Mouse (Mus musculus): Measurements from ENCODE around the gene Zfp942.

The Zfp942 gene

GRCm38 (mm10) chr17:21962107-21962907, at the start of gene Zfp942, which contains the start of gene Zfp943:
Gene Zfp942 (minus strand): TSS chr17:21962464.
Gene Zfp943 (plus strand): TSS chr17:21962552.
- peak; percentile 65 for DNase-seq (ENCODE audit: low spot score)

GRCm38 (mm10) chr17:21963302-21963701, 1.0 kb upstream of the Zfp942 start:
- no peak for DNase-seq (ENCODE audit: low spot score)

GRCm38 (mm10) chr17:21909456-21910052, 52.7 kb downstream of the Zfp942 start, which contains the start of gene Zfp995:
Gene Zfp995 (minus strand): TSS chr17:21909926.
- peak; percentile 73 for DNase-seq (ENCODE audit: low spot score)

GRCm38 (mm10) chr17:21909039-21909438, 53.2 kb downstream of the Zfp942 start:
- DNase-seq (ENCODE audit: low spot score): peak; percentile 7
